Mouse (Mus musculus) hindbrain, embryonic 16.5 days (tissue): ENCODE measurements at regions not wholly inside any gene's neighbourhood (a gene's known extent, or its start where the extent isn't known, plus 50 kb on each side); places are given as distances from the start of the nearest gene placed in this dataset.

Source experiments
- ATAC-seq: fragments of 200-750 bp; cut with Nextera tagmentation; 2 replicates; pipeline ENCODE4 v1.8.0; 2017; ENCODE audit warnings: moderate TSS enrichment, moderate library complexity
- H3K27ac ChIP-seq: fragments of 300-500 bp; sonication (generic); 2 replicates; pipeline ENCODE4 v1.5.1; 2014; ENCODE audit warnings: low read depth, mild to moderate bottlenecking, control low read depth, low read length, moderate library complexity
- H3K27me3 ChIP-seq: fragments of 300-500 bp; sonication (generic); replicated peaks from 2 replicates; pipeline ENCODE4 v1.6.1; 2014; ENCODE audit warnings: low read length; ENCODE audit not compliant: control insufficient read depth, insufficient read depth
- H3K36me3 ChIP-seq: fragments of 300-500 bp; sonication (generic); 2 replicates; pipeline ENCODE4 v1.6.1; 2014; ENCODE audit warnings: mild to moderate bottlenecking, low read length, moderate library complexity, mixed read lengths; ENCODE audit not compliant: control insufficient read depth, insufficient read depth
- H3K4me1 ChIP-seq: fragments of 300-500 bp; sonication (generic); 2 replicates; pipeline ENCODE4 v1.6.1; 2014; ENCODE audit warnings: low read depth, low read length; ENCODE audit not compliant: control insufficient read depth, insufficient read depth
- H3K4me2 ChIP-seq: fragments of 300-500 bp; sonication (generic); 2 replicates; pipeline ENCODE4 v1.6.1; 2014; ENCODE audit warnings: mild to moderate bottlenecking, low read length, control low read depth, moderate library complexity
- H3K4me3 ChIP-seq: fragments of 300-500 bp; sonication (generic); 2 replicates; pipeline ENCODE4 v1.5.1; 2014; ENCODE audit warnings: mild to moderate bottlenecking, low read length, control low read depth, moderate library complexity
- H3K9ac ChIP-seq: fragments of 300-500 bp; sonication (generic); 2 replicates; pipeline ENCODE4 v1.6.1; 2014; ENCODE audit warnings: low read depth, mild to moderate bottlenecking, control low read depth, low read length, moderate library complexity
- H3K9me3 ChIP-seq: fragments of 300-500 bp; sonication (generic); 2 replicates; pipeline ENCODE4 v1.6.1; 2014; ENCODE audit warnings: mild to moderate bottlenecking, low read length, moderate library complexity; ENCODE audit not compliant: control insufficient read depth
- WGBS: fragments of 180-500 bp; shearing (Covaris S2); extraction: QIAGEN DNeasy Blood & Tissue Kit; methylation state at CpG from one replicate; pipeline ENCODE4 v1.1.7; 2014; 5-methylcytosine and 5-hydroxymethylcytosine counted together

DNA sequence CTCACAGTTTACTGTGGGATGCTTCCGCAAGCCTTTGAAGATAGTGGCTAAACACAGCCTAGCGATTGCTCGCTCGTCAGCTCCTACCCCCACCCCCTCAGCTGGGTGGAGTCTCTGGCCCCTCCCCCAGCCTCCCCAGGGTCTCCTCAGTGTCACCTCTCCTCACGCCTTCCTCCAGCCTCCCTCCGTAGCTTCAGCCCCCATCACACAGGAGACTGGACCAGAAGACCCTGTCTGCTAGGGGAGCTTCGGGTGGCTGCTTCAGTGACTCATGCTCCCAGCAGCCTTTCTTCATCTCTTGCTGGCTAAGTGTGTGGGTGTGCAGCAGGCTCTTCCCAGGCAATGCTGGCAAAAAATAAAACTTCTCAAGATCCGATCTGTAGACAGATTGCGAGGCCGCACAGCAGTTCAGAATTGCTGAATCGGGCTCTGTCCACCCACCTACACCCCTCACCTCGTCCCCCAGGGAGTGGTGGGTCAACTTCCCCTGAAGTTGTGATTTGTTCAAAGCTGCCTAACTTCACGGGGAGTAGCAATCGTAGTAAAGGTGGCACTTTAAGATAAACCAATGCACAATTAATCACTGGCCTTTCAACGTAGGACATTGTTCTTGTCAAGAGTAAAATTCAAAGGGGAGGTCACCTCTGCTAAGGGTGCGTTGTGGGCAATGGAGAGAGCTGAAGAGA is 61.2 kb upstream of the Ankrd28 start:
- WGBS = 8% methylated on average over 16 of the region's 16 CpGs
- ATAC-seq = 0 out of 2 replicates have a peak, but pooled peaks have one; percentile 34
- H3K4me3 ChIP-seq = no peak overlapping the region
- H3K4me1 ChIP-seq = peaks cover 4% of the 10 kb centered on the region
- peak overlapping the region; percentile 45 for H3K4me2 ChIP-seq
- no peak overlapping the region for H3K27ac ChIP-seq
- no peaks in the 10 kb centered on the region for H3K27me3 ChIP-seq
- no peaks in the 10 kb centered on the region for H3K9me3 ChIP-seq
- H3K36me3 ChIP-seq = no peaks in the 10 kb centered on the region
- H3K9ac ChIP-seq = peak overlapping the region; percentile 36; the same call in 1 of the 2 replicates

DNA sequence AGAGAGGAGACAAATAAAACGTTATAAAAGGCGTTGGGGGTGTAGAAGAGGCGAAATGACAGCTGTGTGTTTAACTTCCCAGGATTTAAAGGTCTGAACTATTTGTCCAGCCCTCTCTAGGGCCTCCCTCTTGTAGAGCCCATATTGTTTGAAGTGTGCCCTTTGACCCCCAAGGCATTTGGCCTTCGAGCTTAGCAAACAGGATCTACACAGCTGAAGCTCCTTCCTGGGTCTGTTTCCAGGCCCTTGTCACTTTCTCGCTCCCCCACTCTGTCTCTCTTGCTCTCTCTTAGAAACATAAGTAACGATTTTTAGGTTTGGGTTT is 61.7 kb upstream of the Ankrd28 start:
- Histone ChIP-seq H3K9ac (no peak overlapping the region), H3K36me3 (no peaks in the 10 kb centered on the region), H3K27ac (no peak overlapping the region), H3K4me3 (no peak overlapping the region), H3K27me3 (no peaks in the 10 kb centered on the region), H3K9me3 (no peaks in the 10 kb centered on the region), H3K4me2 (no peak overlapping the region), H3K4me1 (peaks cover 4% of the 10 kb centered on the region)
- no peak for ATAC-seq
- WGBS = 15% methylated on average over 6 of the region's 6 CpGs

DNA sequence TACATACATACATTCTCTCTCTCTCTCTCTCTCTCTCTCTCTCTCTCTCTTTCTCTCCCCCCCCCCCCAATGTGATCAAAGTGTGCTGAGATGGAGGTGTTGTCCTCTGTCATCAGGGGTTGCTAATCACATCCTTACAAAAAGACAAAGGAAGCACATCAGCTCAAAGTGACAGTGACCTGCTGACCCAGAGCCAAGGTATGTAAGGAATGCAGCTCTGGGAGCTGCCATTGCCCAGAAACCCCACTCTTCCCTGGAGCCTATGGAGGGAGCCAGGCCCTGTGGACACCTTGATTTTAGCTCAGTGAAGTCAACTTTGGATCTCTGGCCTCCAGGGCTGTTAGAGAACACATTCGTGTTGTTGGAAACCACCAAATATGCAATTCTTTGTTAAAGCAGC is 66.0 kb upstream of the Ankrd28 start:
- no peak overlapping the region for H3K4me3 ChIP-seq
- H3K36me3 ChIP-seq = no peaks in the 10 kb centered on the region
- no peak overlapping the region for H3K27ac ChIP-seq
- H3K9me3 ChIP-seq = no peaks in the 10 kb centered on the region
- no peak overlapping the region for H3K4me2 ChIP-seq
- peaks cover 3% of the 10 kb centered on the region for H3K4me1 ChIP-seq
- no peak overlapping the region for H3K9ac ChIP-seq
- no peak for ATAC-seq
- WGBS = 69% methylated on average over 1 of the region's 1 CpGs
- H3K27me3 ChIP-seq = no peaks in the 10 kb centered on the region

DNA sequence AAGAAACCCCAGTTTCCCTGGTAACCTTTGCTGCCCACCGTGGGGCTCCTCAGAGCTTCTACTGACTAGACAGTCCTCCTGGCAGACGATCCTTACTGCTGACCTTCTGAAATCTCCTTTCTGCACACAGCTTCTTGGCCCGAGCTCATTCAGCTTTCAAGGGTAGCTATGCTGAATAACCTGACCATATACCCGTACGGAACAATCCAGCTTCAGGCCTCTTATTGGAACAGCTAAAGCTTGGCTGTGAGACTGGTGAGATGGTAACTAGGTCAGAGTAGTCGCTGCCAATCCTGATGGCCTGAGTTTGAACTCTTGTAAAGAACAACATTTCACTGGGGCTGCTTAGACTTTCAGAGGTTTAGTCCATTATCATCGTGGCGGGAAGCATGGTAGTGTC is 69.1 kb upstream of the Ankrd28 start:
- H3K9me3 ChIP-seq = no peaks in the 10 kb centered on the region
- ATAC-seq = peak; percentile 45; the same call in 1 of the 2 replicates

DNA sequence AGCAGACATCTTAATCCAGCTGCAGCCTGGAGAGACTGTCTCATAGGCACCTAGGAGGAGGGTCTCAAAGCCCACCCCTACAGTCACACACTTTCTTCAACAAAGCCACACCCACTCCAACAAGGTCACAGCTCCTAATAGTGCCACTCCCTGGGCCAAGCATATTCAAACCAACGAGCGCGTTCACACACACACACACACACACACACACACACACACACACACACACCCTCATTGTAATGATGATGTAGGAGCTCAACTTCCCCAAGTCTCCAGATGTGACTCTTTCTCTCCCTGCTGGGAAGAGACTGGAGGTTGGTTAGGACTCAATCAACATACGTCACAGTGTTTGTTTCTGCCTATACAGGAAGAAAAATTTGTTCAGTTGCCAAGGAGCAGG is 69.5 kb upstream of the Ankrd28 start:
- Histone ChIP-seq H3K36me3 (no peaks in the 10 kb centered on the region), H3K27ac (no peak overlapping the region)
- 48% methylated on average over 4 of the region's 4 CpGs for WGBS

More for the DNA sequence above, 69.1 kb upstream of the Ankrd28 start:
- Histone ChIP-seq H3K4me3 (no peak overlapping the region), H3K36me3 (no peaks in the 10 kb centered on the region), H3K27ac (no peak overlapping the region), H3K9ac (no peak overlapping the region), H3K4me1 (no peaks in the 10 kb centered on the region), H3K4me2 (no peak overlapping the region), H3K27me3 (no peaks in the 10 kb centered on the region)
- 52% methylated on average over 8 of the region's 8 CpGs for WGBS

DNA sequence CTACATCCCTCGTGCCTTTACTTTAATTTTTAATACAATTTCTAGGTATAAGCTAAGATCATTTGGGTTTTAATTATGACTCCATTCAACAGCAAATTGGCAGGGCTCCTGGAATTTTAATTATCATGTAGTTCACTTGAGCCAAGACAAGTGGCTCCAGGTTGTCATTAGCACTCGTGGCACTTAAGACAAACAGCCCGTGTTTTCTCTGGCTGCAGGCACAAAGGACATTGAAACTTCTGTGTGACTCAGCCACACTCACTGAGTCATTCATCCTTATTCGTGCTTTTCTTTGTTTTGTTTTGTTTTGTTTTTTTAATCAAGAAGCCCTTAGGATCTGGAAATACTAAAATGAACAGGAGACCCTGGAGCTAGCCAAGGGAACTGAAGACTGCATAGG is 71.5 kb upstream of the Ankrd28 start:
- no peaks in the 10 kb centered on the region for H3K36me3 ChIP-seq
- no peaks in the 10 kb centered on the region for H3K27me3 ChIP-seq
- WGBS = 33% methylated on average over 4 of the region's 4 CpGs
- H3K9ac ChIP-seq = no peak overlapping the region
- no peaks in the 10 kb centered on the region for H3K9me3 ChIP-seq
- no peaks in the 10 kb centered on the region for H3K4me1 ChIP-seq
- ATAC-seq = no peak
- H3K27ac ChIP-seq = no peak overlapping the region
- H3K4me3 ChIP-seq = no peak overlapping the region
- no peak overlapping the region for H3K4me2 ChIP-seq

More for the DNA sequence above, 69.5 kb upstream of the Ankrd28 start:
- Histone ChIP-seq H3K9me3 (no peaks in the 10 kb centered on the region), H3K9ac (no peak overlapping the region), H3K27me3 (no peaks in the 10 kb centered on the region), H3K4me2 (no peak overlapping the region), H3K4me3 (no peak overlapping the region), H3K4me1 (no peaks in the 10 kb centered on the region)
- no peak for ATAC-seq

DNA sequence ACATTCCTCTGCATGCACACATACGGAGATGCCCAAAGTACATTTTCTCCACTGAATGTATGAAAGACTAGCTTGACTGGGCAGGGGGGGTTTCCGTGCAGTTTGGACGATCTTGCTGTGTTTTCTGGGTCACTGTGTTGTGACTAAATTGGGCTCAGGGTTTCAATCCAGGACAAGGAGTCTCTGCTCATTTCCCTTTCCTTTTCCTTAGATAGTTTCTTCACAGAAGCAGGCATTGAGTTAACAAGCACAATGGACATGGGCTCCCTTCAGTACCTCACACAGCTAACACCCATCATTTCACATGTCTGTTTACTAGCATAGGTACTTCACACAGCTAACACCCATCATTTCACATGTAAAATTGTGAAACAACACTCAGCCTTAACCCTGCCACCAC is 73.2 kb upstream of the Ankrd28 start:
- H3K4me3 ChIP-seq = no peak overlapping the region
- H3K27me3 ChIP-seq = no peaks in the 10 kb centered on the region
- H3K4me1 ChIP-seq = no peaks in the 10 kb centered on the region
- no peak overlapping the region for H3K27ac ChIP-seq
- ATAC-seq = no peak
- no peaks in the 10 kb centered on the region for H3K36me3 ChIP-seq
- no peak overlapping the region for H3K9ac ChIP-seq
- WGBS = 83% methylated on average over 3 of the region's 3 CpGs
- no peak overlapping the region for H3K4me2 ChIP-seq
- H3K9me3 ChIP-seq = no peaks in the 10 kb centered on the region

DNA sequence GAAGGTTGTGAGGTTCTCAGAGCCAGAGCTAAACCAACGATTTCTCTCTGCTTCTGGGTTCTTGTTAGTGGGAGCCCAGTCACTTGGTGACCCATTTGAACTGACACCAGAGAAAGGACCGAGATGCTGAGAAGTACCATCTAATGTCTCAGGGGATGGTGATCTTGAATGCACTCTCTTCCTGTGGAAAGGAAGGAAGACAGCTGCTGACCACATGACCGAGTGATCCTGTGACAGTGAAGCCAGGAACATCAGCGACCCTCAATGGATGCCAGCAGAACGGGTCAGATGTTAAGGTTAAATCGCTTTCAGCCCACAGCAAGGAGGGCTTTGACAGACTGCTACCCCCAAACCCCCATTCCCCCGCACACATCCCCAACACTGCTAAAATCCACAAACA is 78.1 kb upstream of the Ankrd28 start:
- no peaks in the 10 kb centered on the region for H3K9me3 ChIP-seq
- 79% methylated on average over 7 of the region's 7 CpGs for WGBS
- H3K27ac ChIP-seq = no peak overlapping the region
- no peak overlapping the region for H3K4me3 ChIP-seq
- no peaks in the 10 kb centered on the region for H3K36me3 ChIP-seq
- ATAC-seq = no peak
- no peak overlapping the region for H3K4me2 ChIP-seq
- H3K9ac ChIP-seq = no peak overlapping the region
- no peaks in the 10 kb centered on the region for H3K27me3 ChIP-seq
- no peaks in the 10 kb centered on the region for H3K4me1 ChIP-seq

DNA sequence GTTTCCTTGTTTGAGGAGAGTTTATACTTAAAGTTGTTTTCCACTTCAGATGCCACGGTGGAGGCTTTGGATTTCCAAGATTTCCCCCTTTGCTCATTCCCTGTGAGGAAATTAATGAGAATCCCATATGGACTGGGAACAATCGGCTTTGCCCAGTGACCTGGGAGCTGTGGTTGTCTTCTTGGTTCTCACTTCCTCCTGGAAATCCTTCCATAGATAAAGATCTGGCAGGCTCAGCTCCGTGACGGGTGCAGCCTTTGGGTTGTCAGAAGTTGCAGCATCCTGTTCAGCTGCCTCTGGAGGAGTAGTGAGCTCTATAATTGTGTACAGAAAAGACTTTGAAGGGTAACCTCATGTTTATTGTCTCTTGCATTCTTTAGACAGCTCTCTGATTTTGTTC is 78.8 kb upstream of the Ankrd28 start:
- WGBS = 66% methylated on average over 4 of the region's 4 CpGs
- Histone ChIP-seq H3K4me3 (no peak overlapping the region), H3K9ac (no peak overlapping the region), H3K4me1 (no peaks in the 10 kb centered on the region), H3K27me3 (no peaks in the 10 kb centered on the region), H3K9me3 (no peaks in the 10 kb centered on the region), H3K36me3 (no peaks in the 10 kb centered on the region), H3K4me2 (no peak overlapping the region), H3K27ac (no peak overlapping the region)
- no peak for ATAC-seq

DNA sequence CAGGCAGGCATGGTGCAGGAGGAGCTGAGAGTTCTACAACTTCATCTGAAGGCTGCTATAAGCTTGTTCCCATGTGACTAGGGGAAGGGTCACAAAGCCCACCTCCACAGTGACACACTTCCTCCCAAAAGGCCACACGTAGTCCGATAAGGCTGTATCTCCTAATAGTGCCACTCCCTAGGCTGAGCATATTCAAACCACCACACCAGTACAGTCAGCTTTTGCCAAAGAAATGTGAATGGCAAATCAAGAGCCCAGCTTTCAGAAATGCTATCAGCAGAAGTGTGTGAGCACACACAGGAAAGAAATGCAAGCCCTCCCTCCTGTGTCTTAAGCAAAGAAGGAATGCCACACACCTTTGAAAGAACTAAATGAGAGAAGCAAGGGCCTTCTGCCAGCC is 80.4 kb upstream of the Ankrd28 start:
- no peaks in the 10 kb centered on the region for H3K36me3 ChIP-seq
- ATAC-seq = no peak
- H3K4me2 ChIP-seq = no peak overlapping the region
- H3K27me3 ChIP-seq = no peaks in the 10 kb centered on the region
- no peak overlapping the region for H3K4me3 ChIP-seq
- no peaks in the 10 kb centered on the region for H3K9me3 ChIP-seq
- WGBS = 98% methylated on average over 2 of the region's 2 CpGs
- no peak overlapping the region for H3K27ac ChIP-seq
- no peaks in the 10 kb centered on the region for H3K4me1 ChIP-seq
- H3K9ac ChIP-seq = no peak overlapping the region
